Mouse (Mus musculus): Measurements from ENCODE around the gene Gm49358. TPM values are rescaled to one million over a fixed set of nuclear protein-coding genes. Genes with fewer than 3 reads are reported as not detected.

Gene Gm49358
- polyA plus RNA-seq, 1 experiment = not detected

DNA sequence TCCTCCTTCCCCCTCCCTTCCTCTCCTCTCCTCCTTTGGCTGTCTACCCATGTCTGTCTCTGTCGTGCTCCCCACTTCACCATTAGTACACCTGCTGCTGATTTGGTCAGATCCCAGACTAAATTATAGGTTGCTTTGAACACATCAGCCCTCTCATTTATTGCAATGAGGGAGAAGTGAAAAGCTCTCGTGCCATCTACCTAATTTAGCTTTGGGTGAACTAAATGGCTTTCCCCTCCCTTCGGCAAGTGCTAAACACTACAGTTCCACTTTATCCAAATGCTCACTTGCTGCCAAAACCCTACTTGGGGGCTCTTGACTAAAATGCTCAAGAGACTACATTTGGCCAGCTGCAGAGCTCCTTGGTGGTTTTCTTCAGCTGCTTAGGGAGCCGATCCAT is 73.0 kb downstream of the Gm49358 start:
- peaks cover 2% of the 10 kb centered on the region; the same call in 1 of the 2 replicates for H3K36me3 ChIP-seq (ENCODE audit: control insufficient read depth)
- H3K27me3 ChIP-seq (ENCODE audit: control insufficient read depth) = no peaks in the 10 kb centered on the region
- TF ChIP-seq GATA1 (IDR thresholded peaks at IDR 0.05; ENCODE audit: low read length) (no peak), TAL1 (IDR thresholded peaks at IDR 0.05; ENCODE audit: low read length) (no peak)
- H3K4me3 ChIP-seq (replicated peaks) = no peak overlapping the region
- H3K9me3 ChIP-seq (ENCODE audit: control insufficient read depth, low read length) = no peaks in the 10 kb centered on the region
- no peaks in the 10 kb centered on the region for H3K4me1 ChIP-seq (ENCODE audit: control insufficient read depth)

GRCm38 (mm10) chr10:86838827-86839226 is 75.1 kb downstream of the Gm49358 start:
- Histone ChIP-seq H3K4me3 (replicated peaks) (no peak overlapping the region), H3K4me1 (ENCODE audit: control insufficient read depth) (no peaks in the 10 kb centered on the region), H3K27me3 (ENCODE audit: control insufficient read depth) (no peaks in the 10 kb centered on the region), H3K9me3 (ENCODE audit: control insufficient read depth, low read length) (no peaks in the 10 kb centered on the region), H3K36me3 (ENCODE audit: control insufficient read depth) (peaks cover 2% of the 10 kb centered on the region; the same call in 1 of the 2 replicates)
- TF ChIP-seq TAL1 (IDR thresholded peaks at IDR 0.05; ENCODE audit: low read length) = no peak

GRCm38 (mm10) chr10:86842659-86843058 is 78.9 kb downstream of the Gm49358 start:
- Histone ChIP-seq H3K4me1 (ENCODE audit: control insufficient read depth) (no peaks in the 10 kb centered on the region), H3K36me3 (ENCODE audit: control insufficient read depth) (no peaks in the 10 kb centered on the region), H3K27me3 (ENCODE audit: control insufficient read depth) (no peaks in the 10 kb centered on the region), H3K4me3 (replicated peaks) (no peak overlapping the region), H3K9me3 (ENCODE audit: control insufficient read depth, low read length) (no peaks in the 10 kb centered on the region)
- TF ChIP-seq TAL1 (IDR thresholded peaks at IDR 0.05; ENCODE audit: low read length) (no peak), GATA1 (IDR thresholded peaks at IDR 0.05; ENCODE audit: low read length) (no peak)

DNA sequence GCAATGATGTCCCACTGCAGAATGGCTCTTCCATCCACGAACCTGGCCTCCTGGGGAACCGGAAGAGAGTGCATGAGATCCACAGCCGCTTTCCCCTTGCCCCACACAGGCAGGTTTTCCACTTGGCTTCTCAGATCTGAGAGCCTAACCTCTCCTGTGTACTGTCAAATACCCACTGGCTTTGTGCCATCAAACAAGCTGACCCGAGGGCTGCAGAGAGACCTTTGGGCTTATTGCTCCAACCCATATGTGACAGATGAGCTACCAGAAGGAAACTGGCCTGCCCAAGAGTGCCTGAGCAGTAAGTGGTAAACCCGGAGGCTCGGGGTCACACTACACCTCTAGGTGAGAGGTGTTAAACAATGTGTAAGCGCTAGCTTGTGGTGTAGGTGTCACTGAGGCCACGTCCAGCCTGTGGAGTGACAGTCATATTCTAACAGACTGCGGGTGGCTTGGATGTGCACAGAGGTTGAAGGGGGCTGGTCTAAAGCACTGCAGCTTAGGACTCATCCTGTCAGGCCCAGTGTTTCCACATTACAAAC is 83.2 kb downstream of the Gm49358 start:
- H3K4me3 ChIP-seq (replicated peaks) = no peak overlapping the region
- H3K36me3 ChIP-seq (ENCODE audit: control insufficient read depth) = no peaks in the 10 kb centered on the region
- no peaks in the 10 kb centered on the region for H3K9me3 ChIP-seq (ENCODE audit: control insufficient read depth, low read length)
- H3K4me1 ChIP-seq (ENCODE audit: control insufficient read depth) = no peaks in the 10 kb centered on the region
- no peak for TF ChIP-seq GATA1 (IDR thresholded peaks at IDR 0.05; ENCODE audit: low read length)
- no peak for TF ChIP-seq TAL1 (IDR thresholded peaks at IDR 0.05; ENCODE audit: low read length)
- no peaks in the 10 kb centered on the region for H3K27me3 ChIP-seq (ENCODE audit: control insufficient read depth)

DNA sequence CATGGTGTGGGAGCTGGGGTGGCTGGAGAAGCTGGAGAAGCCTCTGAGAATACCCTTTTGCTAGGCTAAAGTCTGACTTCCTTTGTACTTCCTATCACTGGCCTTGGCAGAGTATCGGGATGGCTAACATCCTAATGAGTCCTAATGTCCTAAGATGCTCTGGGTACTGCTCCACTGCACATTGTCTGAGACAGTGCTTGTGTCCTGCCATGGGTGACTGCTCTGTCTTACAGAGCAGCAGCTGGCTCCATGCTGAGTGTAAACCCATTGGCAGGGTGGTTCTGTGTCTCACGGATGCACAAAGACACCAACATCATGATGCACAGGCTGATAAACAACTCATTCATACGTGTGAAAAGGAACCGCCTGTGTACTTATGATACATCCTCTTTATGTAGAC is 85.3 kb downstream of the Gm49358 start:
- no peaks in the 10 kb centered on the region for H3K9me3 ChIP-seq (ENCODE audit: control insufficient read depth, low read length)
- no peaks in the 10 kb centered on the region for H3K36me3 ChIP-seq (ENCODE audit: control insufficient read depth)
- no peaks in the 10 kb centered on the region for H3K4me1 ChIP-seq (ENCODE audit: control insufficient read depth)
- no peaks in the 10 kb centered on the region for H3K27me3 ChIP-seq (ENCODE audit: control insufficient read depth)
- no peak overlapping the region for H3K4me3 ChIP-seq (replicated peaks)
- no peak for TF ChIP-seq GATA1 (IDR thresholded peaks at IDR 0.05; ENCODE audit: low read length)
- TF ChIP-seq TAL1 (IDR thresholded peaks at IDR 0.05; ENCODE audit: low read length) = no peak

- H3K27me3 ChIP-seq (ENCODE audit: control insufficient read depth) = no peaks in the 10 kb centered on the region
- TF ChIP-seq TAL1 (IDR thresholded peaks at IDR 0.05; ENCODE audit: low read length) = no peak
- no peak for TF ChIP-seq GATA1 (IDR thresholded peaks at IDR 0.05; ENCODE audit: low read length)
- H3K4me3 ChIP-seq (replicated peaks) = no peak overlapping the region
- H3K36me3 ChIP-seq (ENCODE audit: control insufficient read depth) = no peaks in the 10 kb centered on the region
- no peaks in the 10 kb centered on the region for H3K4me1 ChIP-seq (ENCODE audit: control insufficient read depth)
- no peaks in the 10 kb centered on the region for H3K9me3 ChIP-seq (ENCODE audit: control insufficient read depth, low read length)
Observed at GRCm38 (mm10) chr10:86849508-86849907, 85.7 kb downstream of the Gm49358 start.

DNA sequence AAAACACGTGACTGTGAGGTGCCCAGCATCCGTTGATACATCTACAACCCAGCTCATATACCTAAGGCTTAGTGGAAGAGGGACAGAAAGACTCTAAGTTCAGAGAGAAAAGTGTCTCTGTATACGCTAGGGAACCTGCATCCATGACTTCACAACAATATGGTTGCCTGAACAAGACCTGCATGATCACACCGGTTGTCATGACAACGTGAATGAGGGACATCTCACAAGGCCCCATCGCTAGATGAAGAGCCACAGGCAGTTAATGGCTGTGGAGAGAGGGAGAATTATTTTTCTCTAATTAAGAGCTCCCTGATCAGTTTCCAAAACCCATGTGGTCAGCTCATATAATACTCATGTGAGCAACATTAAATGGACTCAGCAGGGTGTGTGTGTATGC is 88.4 kb downstream of the Gm49358 start:
- TF ChIP-seq TAL1 (IDR thresholded peaks at IDR 0.05; ENCODE audit: low read length) (no peak), GATA1 (IDR thresholded peaks at IDR 0.05; ENCODE audit: low read length) (no peak)
- no peaks in the 10 kb centered on the region for H3K27me3 ChIP-seq (ENCODE audit: control insufficient read depth)
- H3K4me3 ChIP-seq (replicated peaks) = no peak overlapping the region
- H3K4me1 ChIP-seq (ENCODE audit: control insufficient read depth) = no peaks in the 10 kb centered on the region
- no peaks in the 10 kb centered on the region for H3K9me3 ChIP-seq (ENCODE audit: control insufficient read depth, low read length)
- H3K36me3 ChIP-seq (ENCODE audit: control insufficient read depth) = no peaks in the 10 kb centered on the region

GRCm38 (mm10) chr10:86853433-86853832 is 89.7 kb downstream of the Gm49358 start:
- no peaks in the 10 kb centered on the region for H3K36me3 ChIP-seq (ENCODE audit: control insufficient read depth)
- H3K4me1 ChIP-seq (ENCODE audit: control insufficient read depth) = no peaks in the 10 kb centered on the region
- H3K9me3 ChIP-seq (ENCODE audit: control insufficient read depth, low read length) = no peaks in the 10 kb centered on the region
- TF ChIP-seq TAL1 (IDR thresholded peaks at IDR 0.05; ENCODE audit: low read length) (no peak), GATA1 (IDR thresholded peaks at IDR 0.05; ENCODE audit: low read length) (no peak)
- no peaks in the 10 kb centered on the region for H3K27me3 ChIP-seq (ENCODE audit: control insufficient read depth)
- no peak overlapping the region for H3K4me3 ChIP-seq (replicated peaks)

DNA sequence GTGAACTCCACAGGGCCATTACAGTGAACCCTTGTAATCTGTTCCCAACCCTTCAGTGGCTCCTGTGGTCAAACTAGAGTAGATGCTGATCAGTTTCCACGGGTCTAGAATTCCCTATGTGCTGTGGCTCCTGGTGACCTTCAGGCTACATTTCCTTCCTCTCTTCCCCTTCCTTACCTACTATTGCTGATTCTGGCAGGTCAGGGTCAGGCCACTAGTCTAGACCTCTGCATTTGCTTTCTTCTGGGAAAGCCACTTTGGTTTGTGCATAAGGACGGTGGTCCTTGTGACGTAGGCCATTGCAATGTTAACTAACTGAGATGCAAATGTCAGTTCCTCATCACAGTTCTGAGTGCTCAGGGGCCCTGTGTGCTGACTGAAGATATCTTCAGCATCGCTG is 96.6 kb downstream of the Gm49358 start:
- Histone ChIP-seq H3K4me1 (ENCODE audit: control insufficient read depth) (no peaks in the 10 kb centered on the region), H3K9me3 (ENCODE audit: control insufficient read depth, low read length) (peaks cover 2% of the 10 kb centered on the region; the same call in 1 of the 2 replicates), H3K4me3 (replicated peaks) (no peak overlapping the region), H3K27me3 (ENCODE audit: control insufficient read depth) (no peaks in the 10 kb centered on the region), H3K36me3 (ENCODE audit: control insufficient read depth) (no peaks in the 10 kb centered on the region)
- TF ChIP-seq TAL1 (IDR thresholded peaks at IDR 0.05; ENCODE audit: low read length) (no peak), GATA1 (IDR thresholded peaks at IDR 0.05; ENCODE audit: low read length) (no peak)

GRCm38 (mm10) chr10:86862496-86862895 is 98.7 kb downstream of the Gm49358 start:
- no peak for TF ChIP-seq TAL1 (IDR thresholded peaks at IDR 0.05; ENCODE audit: low read length)
- Histone ChIP-seq H3K27me3 (ENCODE audit: control insufficient read depth) (no peaks in the 10 kb centered on the region), H3K4me3 (replicated peaks) (no peak overlapping the region), H3K36me3 (ENCODE audit: control insufficient read depth) (no peaks in the 10 kb centered on the region), H3K9me3 (ENCODE audit: control insufficient read depth, low read length) (peaks cover 2% of the 10 kb centered on the region; the same call in 1 of the 2 replicates), H3K4me1 (ENCODE audit: control insufficient read depth) (no peaks in the 10 kb centered on the region)

Measured in erythroblast, embryonic 14.5 days (primary cell).